Mouse (Mus musculus) urinary bladder, postnatal 10 days (tissue): ENCODE measurements at regions not wholly inside any gene's neighbourhood (a gene's known extent, or its start where the extent isn't known, plus 50 kb on each side); places are given as distances from the start of the nearest gene placed in this dataset.
A peak's percentile ranks its signal among the peaks of the same experiment; 100 is the strongest.

Experiments
- DNase-seq: peaks from one replicate; pipeline ENCODE4 v3.0.0; 2022; ENCODE audit warnings: low spot score

GRCm38 (mm10) chr2:77358176-77358575 is 77.8 kb upstream of the Sestd1 start:
- DNase-seq: no peak

DNA sequence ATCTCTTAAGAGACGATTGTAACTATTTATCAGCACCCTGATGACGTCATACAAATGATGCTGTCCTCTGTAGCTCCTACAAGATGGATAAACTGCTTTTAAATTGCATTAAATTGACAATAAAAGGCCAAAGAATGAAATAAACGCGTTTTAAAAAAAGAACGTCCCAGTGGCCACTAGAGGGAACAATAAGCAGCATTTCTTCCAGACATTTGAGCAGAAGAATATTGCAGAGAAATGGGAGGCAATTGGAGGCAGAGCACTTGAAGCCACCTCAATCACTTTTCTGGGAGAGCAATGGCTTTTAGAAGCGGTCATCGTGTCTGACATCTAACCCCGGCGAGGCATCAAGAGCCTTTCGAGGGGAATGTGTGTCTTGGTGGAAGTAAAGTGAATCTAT is 76.4 kb upstream of the Sestd1 start:
- no peak for DNase-seq

- DNase-seq: no peak
Measured at GRCm38 (mm10) chr2:77351987-77352628, 71.7 kb upstream of the Sestd1 start.

GRCm38 (mm10) chr2:77347027-77347426 is 66.6 kb upstream of the Sestd1 start:
- DNase-seq: no peak

DNA sequence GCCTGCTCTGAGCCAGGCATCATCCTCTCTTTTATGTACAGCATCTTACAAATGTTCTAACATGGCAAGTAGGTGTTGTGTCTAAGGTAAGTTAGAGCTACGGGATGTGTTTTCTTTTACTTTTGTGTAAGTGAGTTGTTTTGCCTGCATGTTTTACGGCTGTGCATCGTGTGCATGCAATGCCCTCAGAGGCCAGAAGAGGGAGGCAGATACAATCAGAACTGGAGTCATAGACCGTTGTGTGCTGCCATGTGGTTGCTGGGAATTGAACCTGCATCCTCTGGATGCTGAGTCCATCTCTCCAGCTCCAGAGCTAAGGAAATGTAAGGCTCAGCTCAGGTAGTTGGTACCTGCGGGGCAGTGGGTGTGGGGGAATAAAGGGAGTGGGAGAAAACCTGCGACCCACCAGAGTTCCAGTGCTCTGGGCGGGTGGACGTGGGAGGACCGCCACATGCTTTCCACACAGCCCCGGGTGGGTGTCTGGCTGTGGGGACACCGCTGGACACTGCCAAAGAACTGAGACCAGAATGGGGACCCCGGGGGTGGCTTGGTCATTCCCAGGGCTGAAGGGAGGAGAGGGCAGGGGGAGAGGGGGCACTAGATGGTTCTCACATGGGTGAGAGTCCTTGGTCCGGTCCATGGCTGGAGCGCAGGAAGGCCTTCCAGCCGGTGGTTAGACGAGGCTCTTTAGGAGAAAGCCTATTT is 63.5 kb upstream of the Sestd1 start:
- DNase-seq: no peak

GRCm38 (mm10) chr2:77342416-77342815 is 62.0 kb upstream of the Sestd1 start:
- DNase-seq: no peak

GRCm38 (mm10) chr2:77341575-77342332 is 61.4 kb upstream of the Sestd1 start:
- DNase-seq: peak; percentile 89

GRCm38 (mm10) chr2:77340076-77340475 is 59.7 kb upstream of the Sestd1 start:
- DNase-seq: no peak

DNA sequence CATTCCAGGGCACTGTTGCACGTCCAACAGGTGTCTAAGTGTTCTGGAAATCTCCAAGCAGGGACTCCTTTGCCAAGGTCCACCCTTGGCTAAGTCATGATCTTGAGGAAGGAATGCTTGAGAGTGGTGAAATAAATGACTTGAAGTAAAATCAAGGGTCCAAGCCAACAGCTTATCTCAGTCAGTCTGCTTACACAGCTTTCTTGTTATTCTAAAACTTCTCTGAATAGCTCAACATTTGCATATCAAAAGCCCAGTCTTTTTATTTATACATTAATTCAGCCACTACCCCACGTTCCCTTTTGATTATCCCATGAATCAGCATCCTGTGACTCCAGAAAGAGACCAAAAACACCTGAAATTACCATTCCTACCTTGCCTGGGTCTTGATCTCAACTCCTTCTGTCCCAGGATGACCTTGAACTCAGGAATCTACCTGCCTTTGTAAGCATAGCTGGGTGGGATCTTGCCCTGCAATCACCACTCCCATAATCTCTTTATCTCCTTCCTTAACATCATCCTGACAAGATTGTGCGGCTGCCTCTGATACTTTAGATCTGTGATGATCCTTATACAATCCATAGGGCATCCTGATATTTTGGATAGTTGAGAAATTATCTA is 57.5 kb upstream of the Sestd1 start:
- DNase-seq: no peak

- no peak for DNase-seq
Measured at GRCm38 (mm10) chr2:77337318-77337717, 56.9 kb upstream of the Sestd1 start.

- no peak for DNase-seq
Measured at GRCm38 (mm10) chr2:77336810-77337209, 56.4 kb upstream of the Sestd1 start.

DNA sequence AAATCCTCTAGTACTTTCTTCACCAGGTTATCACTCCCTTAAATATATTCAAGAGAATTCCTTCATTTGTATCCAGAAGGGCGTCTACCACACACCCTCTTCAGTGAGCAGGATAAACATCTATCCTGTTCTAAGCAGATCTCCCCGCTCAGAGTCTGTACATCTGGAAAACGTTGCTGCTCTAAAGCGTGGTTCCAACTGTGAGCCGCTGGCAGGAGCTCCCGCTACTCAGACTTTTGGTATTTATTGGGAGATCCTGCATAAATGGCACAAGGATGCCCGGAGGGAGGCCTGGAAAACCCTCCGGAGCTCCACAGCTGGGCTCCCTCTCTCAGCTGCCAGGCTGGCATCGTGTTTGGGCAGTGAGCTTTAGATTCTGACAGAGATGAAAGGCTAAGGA is 54.3 kb upstream of the Sestd1 start:
- no peak for DNase-seq

DNA sequence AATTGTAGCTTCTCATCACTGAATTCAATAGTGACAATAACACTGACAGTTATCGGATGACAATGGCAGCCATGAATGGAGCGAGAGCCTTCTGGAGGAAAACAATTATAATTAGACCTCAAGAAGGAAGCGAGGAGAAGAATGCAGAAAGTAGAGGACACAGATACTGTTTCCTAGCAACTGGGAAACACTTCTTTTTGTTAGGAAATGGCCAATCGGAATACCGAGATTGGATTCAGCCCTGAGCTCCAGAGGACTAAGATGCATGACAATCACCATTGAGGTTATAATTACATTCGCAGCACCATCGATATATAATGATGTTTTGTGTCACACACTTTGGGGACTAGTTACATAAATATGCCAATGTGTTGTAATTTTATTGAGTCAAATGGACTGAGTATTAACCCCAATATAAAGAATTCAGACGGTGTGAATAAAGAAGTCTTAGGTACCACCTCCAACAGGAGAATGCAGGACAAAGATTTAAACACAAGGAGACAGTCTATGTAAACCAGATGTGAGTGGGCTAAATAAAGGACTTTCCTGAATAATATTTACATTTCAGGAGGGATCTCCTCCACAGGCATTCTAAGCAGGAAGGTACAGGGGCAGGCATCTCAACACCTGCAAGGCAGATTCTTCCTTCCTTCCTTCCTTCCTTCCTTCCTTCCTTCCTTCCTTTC is 53.1 kb upstream of the Sestd1 start:
- DNase-seq: no peak
